Mouse (Mus musculus) bone marrow macrophage, adult 2 months (primary cell): Measurements from ENCODE around the gene Ubap1.

Source experiments
- CTCF ChIP-seq: IDR thresholded peaks from 2 replicates; pipeline ENCODE4 v1.5.1; 2012; ENCODE audit warnings: low read depth, mild to moderate bottlenecking, low read length, moderate library complexity
- POLR2A ChIP-seq: IDR thresholded peaks from 2 replicates; pipeline ENCODE4 v1.6.1; 2012; ENCODE audit warnings: mild to moderate bottlenecking, low read depth, low read length, borderline replicate concordance

DNA sequence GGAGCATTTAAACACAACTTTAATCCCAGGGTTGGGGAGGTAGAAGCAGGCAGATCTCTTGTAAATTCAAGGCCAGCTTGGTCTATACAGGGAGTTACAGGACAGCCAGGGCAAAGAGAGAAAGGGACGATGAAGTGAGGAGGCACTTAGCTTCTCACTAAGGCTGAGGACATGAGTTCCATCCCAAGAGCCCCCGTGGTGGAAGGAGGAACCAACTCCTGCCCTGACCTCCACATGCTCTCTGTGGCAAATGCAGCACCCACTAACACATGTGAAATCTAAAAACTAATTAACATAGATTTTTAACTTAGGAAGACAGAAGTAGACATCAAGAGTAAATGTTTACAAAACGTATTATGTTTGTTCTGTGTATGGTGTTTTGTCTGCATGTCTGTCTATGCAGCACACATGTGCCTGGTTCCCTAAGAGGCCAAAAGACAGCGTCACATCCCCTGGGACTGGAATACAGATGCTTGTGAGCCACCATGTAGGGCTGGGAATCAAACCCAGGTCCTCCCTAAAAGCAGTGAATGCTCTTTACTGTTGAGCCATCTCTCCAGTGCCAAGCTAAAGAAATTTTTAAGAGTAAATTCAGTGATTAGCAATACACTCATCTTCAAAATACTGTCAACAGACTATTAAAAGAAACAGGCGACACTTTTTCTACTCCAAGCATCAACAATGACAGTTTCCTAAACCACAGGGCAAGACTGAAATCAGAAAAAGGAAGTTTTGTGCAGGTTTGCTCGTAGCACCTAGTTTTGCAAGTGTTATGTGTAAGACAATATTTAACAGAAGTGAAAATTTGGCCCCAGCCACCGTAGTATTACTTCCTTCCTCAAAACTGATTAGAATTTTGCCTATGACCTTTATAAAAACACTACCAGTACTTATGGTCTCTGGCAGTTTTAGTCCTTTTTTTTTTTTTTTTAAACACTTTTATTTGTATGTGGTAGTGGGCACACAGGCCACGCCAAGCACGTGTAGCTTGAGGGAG, 37.9 kb upstream of the Ubap1 start:
- no peak for TF ChIP-seq CTCF
- TF ChIP-seq POLR2A, result no peak
